In genomic region chr14:61278676-61279300, GRCm38 (mm10) we compare ENCODE assay signal across 26 mouse cellular contexts. TPM values are rescaled to one million over a fixed set of nuclear protein-coding genes. Genes with fewer than 3 reads are reported as not detected.
"Had no signal": no experiment of that assay in that cellular context is flagged by ENCODE, and none has a peak within 500 bp of the region (broad histone marks: within the 10 kb centered on the region; RNA-seq: fewer than 3 reads in every experiment).

No protein-coding gene starts in this region.

- H3K4me2 ChIP-seq: heart, embryonic 13.5 days; heart, embryonic 15.5 days; hindbrain, embryonic 12.5 days; hindbrain, embryonic 14.5 days; intestine, embryonic 15.5 days; limb, embryonic 13.5 days; limb, embryonic 15.5 days; liver, embryonic 12.5 days had no signal

- H3K27ac ChIP-seq: heart, embryonic 10.5 days; heart, embryonic 13.5 days; heart, embryonic 15.5 days; hindbrain, embryonic 12.5 days; hindbrain, embryonic 14.5 days; intestine, embryonic 15.5 days; layer of hippocampus, adult 2 months; limb, embryonic 13.5 days; limb, embryonic 15.5 days; liver, embryonic 12.5 days had no signal

- H3K9ac ChIP-seq: heart, embryonic 13.5 days; heart, embryonic 15.5 days; hindbrain, embryonic 12.5 days; hindbrain, embryonic 14.5 days; intestine, embryonic 15.5 days; limb, embryonic 13.5 days; limb, embryonic 15.5 days; liver, embryonic 12.5 days had no signal

- H3K36me3 ChIP-seq: heart, embryonic 10.5 days; heart, embryonic 13.5 days; heart, embryonic 15.5 days; hindbrain, embryonic 12.5 days; intestine, embryonic 15.5 days; limb, embryonic 13.5 days; limb, embryonic 15.5 days; liver, embryonic 12.5 days had no signal

- DNase-seq: gastrocnemius, postnatal 14 days; gastrocnemius, postnatal 36 days; heart, postnatal 14 days; heart, postnatal 36 days; kidney, adult 18-20 months; kidney, adult 8-10 months; kidney, postnatal 10 days; kidney, postnatal 25 days; kidney, postnatal 4 days; left cerebral cortex, postnatal 4 days had no signal

- H3K9me3 ChIP-seq: heart, embryonic 10.5 days; heart, embryonic 13.5 days; heart, embryonic 15.5 days; hindbrain, embryonic 12.5 days; intestine, embryonic 15.5 days; limb, embryonic 13.5 days; limb, embryonic 15.5 days; liver, embryonic 12.5 days had no signal

- H3K4me3 ChIP-seq: heart, embryonic 10.5 days; heart, embryonic 13.5 days; heart, embryonic 15.5 days; hindbrain, embryonic 12.5 days; intestine, embryonic 15.5 days; layer of hippocampus, adult 2 months; limb, embryonic 13.5 days; limb, embryonic 15.5 days; liver, embryonic 12.5 days had no signal

- ATAC-seq: hindbrain, embryonic 16.5 days; inflammation-experienced regulatory T-cells, adult 6 months; intestine, embryonic 15.5 days; intestine, postnatal 0 days; liver, embryonic 12.5 days had no signal

- H3K4me1 ChIP-seq: liver, embryonic 12.5 days had no signal

RNA-seq across cellular contexts. Expression of gene Sgcg, which starts 20.5 kb away (rescaled TPM):
- total RNA-seq: hematopoietic stem cell, adult 5-6 weeks; left cerebral cortex, postnatal 25 days; left cerebral cortex, postnatal 4 days had no signal
- polyA plus RNA-seq: inflammation-experienced regulatory T-cells, adult 6 months; liver, adult 2 months had no signal
